Mouse (Mus musculus) liver, adult (tissue): ENCODE measurements at regions not wholly inside any gene's neighbourhood (a gene's known extent, or its start where the extent isn't known, plus 50 kb on each side); places are given as distances from the start of the nearest gene placed in this dataset.

ENCODE experiments used
- GATA4 ChIP-seq: IDR thresholded peaks from 2 replicates; pipeline ENCODE4 v1.6.1; 2014; ENCODE audit warnings: mild to moderate bottlenecking, low read length; ENCODE audit not compliant: insufficient replicate concordance

- no peak for TF ChIP-seq GATA4
Measured at GRCm38 (mm10) chr7:74673626-74674295, 119.2 kb upstream of the Slco3a1 start.

- no peak for TF ChIP-seq GATA4
Measured at GRCm38 (mm10) chr7:74669110-74669509, 114.5 kb upstream of the Slco3a1 start.

GRCm38 (mm10) chr7:74667106-74667505 is 112.5 kb upstream of the Slco3a1 start:
- peak; percentile 97 for TF ChIP-seq GATA4

DNA sequence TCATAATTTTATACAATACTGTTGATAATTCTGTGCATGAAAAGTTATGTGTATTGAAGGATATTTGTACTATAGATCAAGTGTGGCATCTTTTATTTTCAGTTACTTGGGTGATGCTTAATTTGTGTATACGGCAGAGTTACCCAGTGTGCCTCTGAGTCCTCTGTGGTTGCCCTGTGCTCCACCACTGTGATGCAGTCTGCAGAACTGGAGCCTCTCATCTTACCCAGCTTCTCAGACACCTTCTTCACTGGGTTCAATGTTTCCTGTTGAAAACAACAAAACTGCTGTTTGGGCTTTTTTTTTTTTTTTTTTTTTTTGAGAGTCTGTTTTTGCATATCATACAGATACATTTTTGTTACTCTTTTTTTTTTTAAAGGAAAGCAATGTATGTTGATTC is 109.2 kb upstream of the Slco3a1 start:
- no peak for TF ChIP-seq GATA4

DNA sequence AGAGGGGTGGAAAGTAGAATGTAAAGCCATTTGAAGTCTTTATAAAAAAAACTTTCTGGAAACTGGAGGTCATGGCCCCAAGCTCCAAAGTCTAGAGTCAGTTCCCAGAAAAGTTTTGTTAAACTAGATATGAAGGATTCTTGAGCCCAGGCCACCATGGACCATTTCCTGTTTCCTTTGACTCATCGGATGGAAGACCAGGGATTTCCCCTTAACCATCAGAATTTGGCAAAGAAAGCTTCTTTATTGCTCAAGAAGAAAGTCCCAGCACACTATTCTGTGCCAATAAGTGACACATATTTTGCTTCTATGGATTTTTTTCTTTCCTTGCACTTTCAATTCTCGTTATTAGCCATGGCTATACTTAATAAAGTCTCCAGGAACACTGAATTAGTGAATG is 92.7 kb upstream of the Slco3a1 start:
- peak; percentile 65; the same call in 1 of the 2 replicates for TF ChIP-seq GATA4

GRCm38 (mm10) chr7:74640171-74640570 is 85.6 kb upstream of the Slco3a1 start:
- no peak for TF ChIP-seq GATA4

GRCm38 (mm10) chr7:74632217-74632616 is 77.6 kb upstream of the Slco3a1 start:
- no peak for TF ChIP-seq GATA4

DNA sequence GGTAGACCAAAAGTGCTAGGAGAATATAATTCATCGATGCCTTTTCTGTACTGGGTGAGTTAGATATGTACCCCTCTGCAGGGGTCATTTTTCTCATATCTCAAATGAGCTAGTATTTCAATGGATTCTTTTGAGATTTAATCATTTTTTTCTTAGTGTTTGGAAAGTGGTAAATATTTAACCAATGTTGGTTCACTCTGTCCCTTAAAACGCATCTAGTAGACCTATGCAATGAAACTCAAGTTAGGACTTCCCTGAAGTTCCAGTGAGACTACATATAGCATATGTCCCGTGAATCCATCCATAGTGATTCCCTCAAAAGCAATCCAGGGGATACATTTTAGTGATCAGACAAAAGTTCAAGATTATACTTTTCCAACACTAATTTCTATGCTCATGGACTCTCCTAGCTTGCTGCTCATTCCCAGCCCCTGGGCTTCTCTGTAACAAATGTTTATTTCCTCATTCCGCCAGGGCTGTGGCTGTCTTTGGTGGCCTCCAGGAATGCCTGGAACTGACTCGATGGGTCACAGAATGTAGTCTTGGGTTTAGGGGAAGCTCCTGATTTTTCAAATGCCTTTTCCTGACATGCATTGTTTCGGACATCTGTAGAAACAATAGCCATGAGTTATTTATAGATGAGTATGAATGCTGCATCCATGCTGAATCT is 74.4 kb upstream of the Slco3a1 start:
- TF ChIP-seq GATA4 = no peak
